Mouse (Mus musculus): ENCODE results near the gene Gm21983.

The Gm21983 gene

DNA sequence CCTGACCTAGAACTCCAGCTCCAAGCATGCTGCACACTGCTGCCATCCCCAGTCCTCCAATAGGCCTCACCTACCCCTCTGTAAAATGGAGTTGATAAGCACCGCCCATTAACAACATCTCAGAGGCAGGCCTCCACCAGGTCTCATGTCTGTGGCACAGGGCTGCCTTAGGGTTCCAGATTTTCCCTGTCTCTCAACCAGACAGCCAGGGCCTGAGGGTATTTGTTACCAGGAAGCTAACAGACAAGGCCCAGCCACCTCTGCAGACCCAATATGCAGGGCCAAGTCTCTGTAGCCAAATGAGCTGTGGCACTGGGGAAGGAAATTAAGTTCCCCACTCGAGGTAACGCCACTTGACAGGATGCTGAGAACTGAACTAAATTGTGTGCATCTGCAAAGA, 20.0 kb downstream of the Gm21983 start:
- DNase-seq (ENCODE audit: low spot score in 2 of 2) = no peak

GRCm38 (mm10) chr7:27159882-27160281, 21.0 kb downstream of the Gm21983 start:
- DNase-seq (ENCODE audit: low spot score in 2 of 2) = peak; percentile 80 to 87

DNA sequence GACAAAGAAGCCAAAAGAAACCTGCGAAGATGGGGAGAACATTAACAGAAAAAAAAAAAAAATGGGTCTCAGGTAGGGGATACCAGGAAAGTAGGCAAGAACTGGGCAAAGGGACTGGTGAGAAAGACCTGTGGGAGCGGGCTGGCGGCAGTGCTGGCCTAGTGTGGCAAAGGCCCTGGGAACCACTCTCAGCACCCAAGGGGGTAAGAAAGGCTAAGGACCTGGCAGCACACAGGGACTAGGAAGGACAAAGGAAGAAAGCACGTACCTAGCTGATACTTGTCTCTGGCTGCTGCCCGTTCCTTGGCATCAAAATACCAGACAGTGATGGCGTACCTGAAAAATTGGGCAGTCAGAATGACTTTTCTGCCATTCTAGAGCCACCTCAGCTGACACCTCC, 21.6 kb downstream of the Gm21983 start:
- no peak for DNase-seq (ENCODE audit: low spot score in 2 of 2)

- DNase-seq (ENCODE audit: low spot score in 2 of 2) = no peak
These were observed 22.7 kb downstream of the Gm21983 start for GRCm38 (mm10) chr7:27158171-27158570.

GRCm38 (mm10) chr7:27156005-27156404, 24.9 kb downstream of the Gm21983 start:
- no peak for DNase-seq (ENCODE audit: low spot score in 2 of 2)

DNA sequence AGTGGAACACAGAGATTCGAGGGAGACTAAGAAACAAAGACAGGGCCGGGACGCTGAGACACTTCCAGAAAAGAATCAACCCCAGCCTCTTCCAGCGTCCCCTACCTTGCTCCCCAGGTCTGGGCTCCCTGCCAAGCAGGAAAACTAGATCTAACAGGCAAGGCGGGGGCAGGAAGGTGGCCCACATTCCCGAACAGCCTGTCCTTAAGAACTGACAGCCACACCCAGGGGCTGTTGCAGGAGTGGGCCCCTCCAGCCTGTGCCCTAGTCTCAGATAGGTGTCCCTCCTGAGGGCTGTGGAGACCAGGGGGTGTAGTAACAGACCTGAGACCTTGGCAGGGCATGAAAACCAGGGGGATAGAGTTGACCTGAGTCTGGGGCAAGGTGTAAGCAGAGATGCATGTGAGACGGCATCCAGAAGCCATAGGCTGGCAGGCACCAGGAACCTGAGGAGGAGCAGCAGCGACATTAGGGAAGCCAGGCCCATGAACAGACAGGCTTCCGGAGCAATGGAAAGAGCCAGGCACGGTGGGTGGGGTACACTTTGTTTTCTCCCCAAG, 27.6 kb downstream of the Gm21983 start, which contains the start of gene Cyp2t4:
Cyp2t4 (plus strand) TSS at position 510 of the 560 bp plus-strand sequence.
- no peak for DNase-seq (ENCODE audit: low spot score in 2 of 2)

GRCm38 (mm10) chr7:27136410-27136996, 44.4 kb downstream of the Gm21983 start:
- no peak for DNase-seq (ENCODE audit: low spot score in 2 of 2)

DNA sequence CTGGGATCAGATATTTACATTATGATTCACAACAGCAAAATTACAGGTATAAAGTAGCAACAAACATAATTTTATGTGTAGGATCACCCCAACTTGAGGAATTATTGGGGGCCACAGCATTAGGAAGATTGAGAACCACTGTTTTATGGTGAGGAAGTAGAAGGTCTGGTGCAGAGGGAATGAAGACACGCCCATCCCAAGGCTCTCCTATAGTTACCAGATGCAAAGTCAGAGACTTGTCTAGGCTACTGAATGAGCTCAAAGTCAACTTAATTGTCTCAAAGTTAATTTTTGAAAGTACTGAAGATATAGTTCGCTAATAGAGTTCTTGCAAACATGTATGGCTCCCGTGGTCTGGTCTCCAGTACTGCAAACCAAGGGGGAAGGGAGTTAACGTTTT, 47.1 kb downstream of the Gm21983 start:
- DNase-seq (ENCODE audit: low spot score in 2 of 2) = no peak

DNA sequence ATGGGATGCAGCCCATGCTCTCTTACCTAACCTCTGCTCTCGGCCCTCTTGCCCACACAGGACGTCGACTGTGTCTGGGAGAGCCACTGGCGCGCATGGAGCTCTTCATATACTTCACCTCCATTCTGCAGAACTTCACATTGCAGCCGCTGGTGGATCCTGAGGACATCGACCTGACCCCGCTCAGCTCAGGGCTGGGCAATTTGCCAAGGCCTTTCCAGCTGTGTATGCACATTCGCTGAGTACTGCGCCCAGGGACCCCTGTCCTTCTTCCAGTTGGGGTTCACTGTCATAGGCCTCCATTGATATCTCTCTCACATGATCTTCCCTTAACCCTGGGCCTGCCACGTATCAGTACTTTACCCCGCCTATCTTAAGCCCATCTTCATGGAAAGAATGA, 47.7 kb downstream of the Gm21983 start:
- no peak for DNase-seq (ENCODE audit: low spot score in 2 of 2)

GRCm38 (mm10) chr7:27132588-27132987, 48.3 kb downstream of the Gm21983 start:
- DNase-seq (ENCODE audit: low spot score in 2 of 2) = peak in 1 of 2 experiments; percentile 32

DNA sequence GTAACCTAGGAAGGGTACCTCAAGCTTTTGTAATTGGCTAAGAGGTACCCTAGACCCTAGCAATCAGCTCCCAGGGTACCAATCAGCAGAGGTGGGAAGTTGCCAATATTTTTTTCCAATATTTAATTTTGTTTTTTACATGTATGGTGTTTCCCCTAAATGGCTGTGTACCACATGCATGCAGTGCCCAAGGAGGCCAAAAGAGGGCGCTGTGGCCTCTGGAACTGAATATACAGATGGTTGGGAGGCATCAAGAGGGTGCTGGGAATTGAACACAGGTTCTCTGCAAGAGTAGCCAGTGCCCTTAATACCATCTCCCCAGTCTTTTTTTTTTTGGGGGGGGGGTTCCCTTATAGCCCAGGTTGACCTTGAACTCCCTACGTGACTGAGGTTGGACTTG, 49.5 kb downstream of the Gm21983 start:
- no peak for DNase-seq (ENCODE audit: low spot score in 2 of 2)

DNA sequence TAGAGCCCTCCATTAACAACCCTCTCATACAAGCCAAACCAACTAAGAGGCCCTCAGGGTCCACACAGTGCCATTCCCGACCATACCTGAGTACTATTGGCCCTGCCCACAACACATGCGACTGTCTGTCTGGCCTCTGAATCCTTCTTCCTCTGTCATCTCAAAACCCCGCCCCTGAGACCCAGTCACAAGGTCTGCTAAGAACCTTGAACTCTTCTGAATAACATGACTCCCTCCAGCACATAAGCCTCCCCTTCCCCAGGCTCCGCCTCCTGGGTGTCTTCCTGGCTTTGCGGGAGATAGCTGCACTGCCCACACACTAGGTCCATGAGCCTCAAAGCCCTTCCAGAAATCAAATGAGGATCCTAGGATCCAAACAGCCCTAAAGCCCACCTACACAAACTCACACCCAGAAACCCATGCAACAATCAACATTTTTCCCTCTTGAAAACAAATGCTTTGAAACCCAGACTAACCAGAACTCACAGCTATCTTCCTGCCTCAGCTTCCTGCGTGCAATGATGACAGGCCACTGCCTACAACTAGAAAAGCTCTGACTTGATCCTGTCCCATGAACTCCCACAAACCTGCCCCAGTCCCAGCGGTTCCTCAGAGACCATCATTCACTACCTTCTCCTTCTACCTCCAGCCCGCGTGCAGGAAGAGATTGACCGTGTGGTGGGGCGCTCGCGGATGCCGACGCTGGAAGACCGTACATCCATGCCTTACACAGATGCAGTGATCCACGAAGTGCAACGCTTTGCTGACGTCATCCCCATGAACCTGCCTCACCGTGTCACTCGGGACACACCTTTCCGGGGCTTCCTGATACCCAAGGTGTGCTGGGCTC, 50.1 kb downstream of the Gm21983 start:
- no peak for DNase-seq (ENCODE audit: low spot score in 2 of 2)

GRCm38 (mm10) chr7:27129811-27130210, 51.1 kb downstream of the Gm21983 start:
- DNase-seq (ENCODE audit: low spot score in 2 of 2) = no peak

- no peak for DNase-seq (ENCODE audit: low spot score in 2 of 2)
These were observed 51.9 kb downstream of the Gm21983 start for GRCm38 (mm10) chr7:27128946-27129345.

- peak in 1 of 2 experiments; percentile 26 for DNase-seq (ENCODE audit: low spot score in 2 of 2)
These were observed 52.7 kb downstream of the Gm21983 start for GRCm38 (mm10) chr7:27128162-27128561.

- no peak for DNase-seq (ENCODE audit: low spot score in 2 of 2)
These were observed 55.9 kb downstream of the Gm21983 start for GRCm38 (mm10) chr7:27124969-27125368.

GRCm38 (mm10) chr7:27124305-27124832, 56.5 kb downstream of the Gm21983 start:
- no peak for DNase-seq (ENCODE audit: low spot score in 2 of 2)

DNA sequence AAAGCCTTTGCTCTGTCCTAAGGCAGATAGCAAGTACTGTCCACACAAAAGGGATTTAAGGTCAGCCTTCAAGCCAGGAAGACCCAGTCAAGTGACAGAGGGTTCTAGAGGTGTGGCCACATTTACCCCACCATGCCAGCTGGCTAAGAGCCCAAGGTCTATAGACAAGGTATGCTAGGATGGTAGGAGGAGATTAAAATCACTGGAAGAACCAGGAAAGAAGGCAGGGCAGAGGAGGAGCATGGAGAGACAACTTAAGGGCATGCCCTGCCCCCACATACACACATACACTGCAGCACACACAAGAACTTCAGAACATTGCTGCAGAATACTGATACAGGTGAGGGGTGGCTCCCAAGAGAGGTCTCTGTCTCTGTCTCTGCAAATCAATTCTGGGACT, 61.2 kb downstream of the Gm21983 start, which contains the start of gene Cyp2f2:
Cyp2f2 (plus strand) TSS at position 234 of the 400 bp plus-strand sequence.
- DNase-seq (ENCODE audit: low spot score in 2 of 2) = no peak

Data from frontal cortex, postnatal 14 days (tissue).